Mouse (Mus musculus) spleen, embryonic (tissue): Measurements from ENCODE around the gene Muc5b.

Experiments
- CTCF ChIA-PET: fragments of 350-600 bp; sonication (Branson Sonifier 250); formaldehyde crosslinking; loops from one replicate; lab custom pipeline; 2022; lab: Charles Lee

Gene Muc5b

DNA sequence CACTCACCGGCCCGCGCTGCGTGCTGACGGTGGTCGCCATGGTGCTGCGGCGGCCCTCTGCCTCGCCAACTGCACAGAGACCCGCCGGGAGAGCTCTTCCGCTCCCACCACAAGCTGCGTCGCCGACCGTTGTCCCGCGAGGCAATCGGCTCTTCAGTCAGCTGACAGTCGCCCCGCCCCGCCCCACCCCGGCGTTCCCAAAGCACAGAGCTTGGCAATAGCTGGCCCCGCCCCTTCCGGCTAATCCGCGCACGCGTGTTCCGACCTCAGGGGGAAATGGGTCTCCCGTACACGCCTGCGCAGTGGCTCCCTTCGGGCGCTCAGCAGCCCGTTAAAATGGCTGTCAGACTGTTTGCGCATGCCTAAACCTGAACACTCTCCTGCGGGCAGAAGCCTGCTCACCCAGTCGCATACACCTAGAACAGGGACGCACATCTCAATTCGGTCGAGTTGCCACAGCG, 63.4 kb downstream of the Muc5b start:
- CTCF ChIA-PET: interaction anchor here (0.8 to 1.2 kb wide), 2 partner anchors 11 to 730 kb away, joined by 3 to 4 read pairs; partner anchors contain the start of gene Rnh1

DNA sequence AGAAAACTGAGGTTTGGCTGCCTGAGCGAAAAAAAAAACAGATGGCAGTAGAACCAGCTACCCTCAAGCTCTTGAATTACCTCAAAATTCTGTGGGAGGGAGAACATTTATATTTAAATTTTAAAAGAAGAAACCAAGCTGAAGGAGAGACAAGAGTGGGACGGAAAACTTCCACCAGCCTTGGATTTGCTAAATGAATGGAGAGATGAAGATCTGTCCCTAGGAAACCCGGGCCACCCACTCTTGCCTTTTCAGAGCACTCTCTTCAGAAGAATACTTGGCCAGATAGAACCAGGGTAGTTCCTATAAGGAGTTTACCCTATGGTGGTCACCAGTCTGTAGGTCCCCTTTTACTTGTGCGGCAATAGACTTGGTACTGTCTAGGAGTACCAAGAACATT, 63.9 kb downstream of the Muc5b start:
- CTCF ChIA-PET: interaction anchor here (0.5 to 0.8 kb wide), 2 partner anchors 10 to 730 kb away, joined by 3 read pairs; partner anchors contain the start of gene Rnh1

DNA sequence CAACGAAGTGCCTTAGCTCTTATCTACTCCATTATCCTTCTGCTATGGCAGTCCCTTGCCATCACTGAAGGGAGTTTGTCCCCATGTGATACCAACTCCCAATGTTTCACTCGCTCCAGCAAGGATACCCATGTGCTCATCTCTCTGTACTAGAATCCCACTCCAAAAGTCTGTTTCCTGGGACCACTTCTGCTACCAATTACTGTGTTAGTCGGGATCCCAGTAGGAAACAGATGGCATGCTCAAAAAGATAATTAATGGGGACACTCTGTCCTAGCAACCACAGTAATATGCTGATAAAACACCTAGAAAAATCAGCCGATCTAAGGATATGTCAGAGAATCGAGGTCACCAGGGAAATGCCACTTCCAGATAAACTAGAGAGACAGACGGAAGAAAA, 69.7 kb downstream of the Muc5b start:
- CTCF ChIA-PET: interaction anchor here (1.1 kb wide), 1 partner anchor 16 kb away, joined by 5 read pairs; no protein-coding TSS in a partner anchor

DNA sequence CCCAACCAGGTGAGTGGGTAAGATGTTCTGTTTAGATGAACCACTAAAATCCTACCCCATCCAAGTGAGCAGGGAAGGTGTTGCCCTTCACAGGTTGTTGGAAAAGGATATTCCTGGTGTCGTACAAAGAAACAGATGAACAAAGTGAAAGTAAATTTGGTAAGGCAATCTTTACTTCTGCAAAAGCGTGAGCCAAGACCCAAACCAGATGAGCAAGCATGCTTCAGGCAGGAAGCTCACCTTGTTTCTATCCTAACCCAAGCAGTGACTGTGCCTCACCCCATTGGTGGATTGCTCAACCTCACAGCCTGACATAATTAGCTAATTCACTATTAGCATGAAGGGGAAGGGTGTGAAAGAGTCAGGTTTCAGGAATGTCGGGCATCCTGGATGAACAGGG, 72.4 kb downstream of the Muc5b start:
- CTCF ChIA-PET: interaction anchor here (0.7 kb wide), 1 partner anchor 47 kb away, joined by 10 read pairs; no protein-coding TSS in a partner anchor

DNA sequence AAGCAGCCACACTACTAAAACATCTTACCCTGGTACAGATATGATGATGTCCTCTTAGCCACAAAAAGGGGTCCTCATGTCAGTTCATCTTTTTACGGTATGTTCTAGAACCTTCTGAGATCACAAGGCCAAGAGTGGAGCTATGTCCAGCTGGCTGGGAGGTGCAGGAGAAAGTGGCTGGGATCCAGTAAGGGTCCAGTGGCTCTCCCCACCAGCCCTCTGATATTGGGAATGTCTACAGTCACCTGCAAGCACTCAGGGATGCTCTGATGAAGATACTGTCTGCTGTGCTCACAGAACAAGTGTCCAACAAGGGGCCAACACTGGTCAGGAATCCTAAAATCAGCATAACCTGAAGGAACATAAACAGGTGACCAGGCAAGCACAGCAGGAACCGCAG, 79.5 kb downstream of the Muc5b start, which contains the start of gene Tollip:
Gene Tollip, minus strand, starts transcription at position 101 of the 400 bp plus-strand sequence.
- CTCF ChIA-PET: no interaction called here
